Mouse (Mus musculus): ENCODE measurements at regions not wholly inside any gene's neighbourhood (a gene's known extent, or its start where the extent isn't known, plus 50 kb on each side); places are given as distances from the start of the nearest gene placed in this dataset.

DNA sequence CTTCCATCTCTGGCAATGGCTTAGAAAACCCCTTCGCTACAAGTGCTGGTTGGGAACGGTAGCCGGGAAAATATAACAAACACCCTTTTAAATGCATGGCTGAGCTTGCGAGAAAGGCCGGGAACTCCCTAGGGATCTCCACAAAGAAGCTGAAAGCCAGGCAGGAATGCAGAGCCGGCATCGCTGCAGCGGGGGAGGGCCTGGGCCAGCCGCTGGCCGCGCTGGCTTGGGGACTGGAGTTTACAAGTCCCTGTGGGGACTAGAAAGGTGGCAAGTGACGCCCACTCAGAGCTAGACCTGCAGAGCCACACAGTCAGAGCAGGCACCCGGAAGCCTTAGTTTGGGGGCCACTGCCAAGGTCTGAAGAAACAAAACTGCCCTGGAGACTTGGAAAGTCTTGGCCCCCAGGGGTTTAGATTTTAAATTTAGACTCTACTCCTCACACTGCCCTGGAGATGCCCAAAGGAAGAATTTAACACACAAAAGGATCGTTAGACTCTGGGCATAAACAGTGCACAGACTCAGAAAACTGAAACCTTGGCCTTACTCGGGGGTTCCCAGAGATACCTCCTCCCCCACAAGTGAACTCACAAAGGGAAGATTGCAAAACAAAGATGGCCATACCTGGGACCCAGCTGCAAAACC, 59.4 kb downstream of the 1700001O22Rik start:
- DNase-seq (ENCODE audit: low spot score in 2 of 2): no peak

- DNase-seq (ENCODE audit: low spot score in 2 of 2): no peak
Observed at GRCm38 (mm10) chr2:30743265-30743846, 60.1 kb downstream of the 1700001O22Rik start.

- no peak for DNase-seq (ENCODE audit: low spot score in 2 of 2)
Observed at GRCm38 (mm10) chr2:30741450-30741849, 62.0 kb downstream of the 1700001O22Rik start.

- DNase-seq (ENCODE audit: low spot score in 2 of 2): no peak
Observed at GRCm38 (mm10) chr2:30737759-30738158, 65.7 kb downstream of the 1700001O22Rik start.

DNA sequence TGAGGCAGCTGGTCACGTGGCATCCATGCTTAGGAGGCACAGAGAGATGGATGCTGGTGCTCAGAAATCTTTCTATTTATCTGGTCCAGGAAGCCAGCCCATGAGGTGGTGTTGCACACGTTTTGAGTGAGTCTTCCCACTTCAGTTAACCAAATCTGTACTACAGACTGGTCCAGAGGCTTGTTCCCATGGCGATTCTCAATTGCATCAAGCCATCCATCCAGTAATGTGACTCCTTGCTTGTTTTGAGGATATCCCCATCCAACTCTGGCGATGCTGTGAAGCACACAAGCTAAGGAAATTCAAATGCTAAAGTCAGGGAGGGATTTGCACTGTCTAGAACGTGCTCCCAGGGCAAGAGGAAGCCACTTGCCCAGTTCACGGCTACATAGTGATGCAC, 66.8 kb downstream of the 1700001O22Rik start:
- no peak for DNase-seq (ENCODE audit: low spot score in 2 of 2)

DNA sequence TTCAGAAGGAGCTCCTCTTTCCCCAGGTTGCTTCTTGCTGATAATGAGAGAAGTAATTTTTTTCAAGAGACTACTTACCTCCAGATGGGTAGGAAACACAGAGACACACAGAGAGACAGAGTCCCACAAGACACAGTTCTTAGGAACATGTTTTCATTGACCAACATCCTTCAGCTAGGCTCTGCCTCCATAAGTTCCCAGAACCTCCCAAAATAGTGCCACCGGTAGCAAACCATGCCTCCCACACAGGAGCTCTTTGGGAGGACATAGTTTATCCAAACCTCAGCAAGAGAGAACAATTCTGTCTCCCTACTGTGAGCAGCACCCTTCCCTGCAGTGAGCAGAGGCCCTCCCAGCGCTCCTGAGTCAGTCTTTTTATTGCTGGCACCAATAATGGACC, 67.2 kb downstream of the 1700001O22Rik start:
- no peak for DNase-seq (ENCODE audit: low spot score in 2 of 2)

GRCm38 (mm10) chr2:30733853-30734252, 69.6 kb downstream of the 1700001O22Rik start:
- DNase-seq (ENCODE audit: low spot score in 2 of 2): no peak

DNA sequence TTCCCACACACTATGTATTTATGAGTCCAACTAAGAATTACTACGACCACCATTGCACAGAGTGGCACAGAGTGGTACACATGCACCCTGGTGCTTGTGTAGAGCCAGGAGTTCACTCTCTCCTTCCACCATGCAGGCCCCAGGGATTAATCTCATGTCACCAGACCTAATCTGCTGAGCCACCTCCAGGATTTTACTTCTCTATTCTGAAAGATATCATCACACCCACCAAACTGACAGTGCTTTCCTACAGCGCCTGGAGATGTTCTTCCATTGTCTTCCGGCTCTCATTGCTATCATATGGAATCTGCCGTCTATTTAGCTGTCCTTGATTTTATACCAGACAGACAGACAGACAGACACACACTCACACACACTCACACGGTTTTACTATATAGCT, 71.6 kb downstream of the 1700001O22Rik start:
- no peak for DNase-seq (ENCODE audit: low spot score in 2 of 2)

DNA sequence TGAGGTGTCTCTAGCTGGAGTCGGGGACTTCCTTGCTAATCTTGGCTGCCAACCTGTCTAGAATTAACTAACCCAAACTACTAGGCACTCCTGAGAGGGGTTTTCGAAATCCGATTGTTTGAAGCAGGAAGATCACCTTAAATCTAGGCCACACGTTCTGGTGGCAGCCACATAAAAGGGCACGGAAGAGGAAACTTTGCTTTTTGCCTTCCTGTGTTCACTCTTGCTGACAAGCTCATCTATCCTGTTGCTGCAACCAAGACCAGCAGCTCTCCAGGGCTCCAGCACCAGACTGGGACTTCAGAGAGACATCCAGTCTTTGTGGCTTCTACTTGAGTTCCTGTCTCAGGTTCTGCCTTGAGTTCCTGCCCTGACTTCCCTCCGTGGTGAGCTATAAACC, 75.5 kb downstream of the 1700001O22Rik start:
- DNase-seq (ENCODE audit: low spot score in 2 of 2): no peak

- DNase-seq (ENCODE audit: low spot score in 2 of 2): no peak
Observed at GRCm38 (mm10) chr2:30725601-30726489, 77.6 kb downstream of the 1700001O22Rik start.

DNA sequence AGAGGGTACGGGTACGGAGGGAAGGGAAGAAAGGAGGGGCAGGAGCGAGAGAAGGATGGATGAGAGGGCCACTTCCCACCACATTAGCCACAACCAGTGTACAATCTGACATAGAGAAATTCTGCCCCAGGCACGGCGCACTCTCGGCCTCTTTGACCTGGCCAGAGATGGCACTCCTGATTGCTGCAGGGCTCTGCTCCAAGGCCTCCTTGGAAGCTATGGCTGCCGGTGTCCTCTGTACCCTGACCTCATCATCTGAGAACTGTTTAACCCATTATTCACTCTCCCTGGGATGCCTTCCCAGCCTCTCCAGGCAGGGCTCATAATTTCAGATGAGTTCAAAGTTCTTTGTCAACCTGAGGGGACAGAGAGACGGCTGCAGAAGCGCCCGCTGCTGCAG, 78.3 kb downstream of the 1700001O22Rik start:
- no peak for DNase-seq (ENCODE audit: low spot score in 2 of 2)

GRCm38 (mm10) chr2:30724521-30724920, 78.9 kb downstream of the 1700001O22Rik start:
- DNase-seq (ENCODE audit: low spot score in 2 of 2): no peak

GRCm38 (mm10) chr2:30723059-30723587, 80.3 kb downstream of the 1700001O22Rik start:
- no peak for DNase-seq (ENCODE audit: low spot score in 2 of 2)

GRCm38 (mm10) chr2:30722263-30723050, 81.0 kb downstream of the 1700001O22Rik start:
- no peak for DNase-seq (ENCODE audit: low spot score in 2 of 2)

GRCm38 (mm10) chr2:30721473-30722262, 81.8 kb downstream of the 1700001O22Rik start:
- no peak for DNase-seq (ENCODE audit: low spot score in 2 of 2)

DNA sequence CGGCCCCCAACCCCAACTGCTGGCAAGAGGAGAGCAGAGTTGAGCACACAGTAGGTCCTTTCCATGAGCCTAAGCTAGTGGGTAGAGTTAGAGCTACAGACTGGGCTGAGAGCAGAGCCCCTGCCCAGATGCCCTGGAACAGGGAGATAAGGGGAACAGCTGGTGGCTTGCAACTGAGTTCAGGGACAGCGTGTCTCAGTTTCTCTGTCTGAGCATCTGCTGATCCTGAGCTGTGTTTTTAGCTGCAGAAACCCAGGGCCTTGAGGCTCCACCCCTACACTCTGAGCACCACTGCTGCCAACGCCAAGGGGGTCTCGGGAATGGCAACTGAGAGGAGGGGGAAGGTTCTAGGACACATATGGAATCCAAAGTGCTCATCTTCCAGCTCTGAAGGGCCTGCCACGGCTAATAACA, 82.4 kb downstream of the 1700001O22Rik start:
- no peak for DNase-seq (ENCODE audit: low spot score in 2 of 2)

DNA sequence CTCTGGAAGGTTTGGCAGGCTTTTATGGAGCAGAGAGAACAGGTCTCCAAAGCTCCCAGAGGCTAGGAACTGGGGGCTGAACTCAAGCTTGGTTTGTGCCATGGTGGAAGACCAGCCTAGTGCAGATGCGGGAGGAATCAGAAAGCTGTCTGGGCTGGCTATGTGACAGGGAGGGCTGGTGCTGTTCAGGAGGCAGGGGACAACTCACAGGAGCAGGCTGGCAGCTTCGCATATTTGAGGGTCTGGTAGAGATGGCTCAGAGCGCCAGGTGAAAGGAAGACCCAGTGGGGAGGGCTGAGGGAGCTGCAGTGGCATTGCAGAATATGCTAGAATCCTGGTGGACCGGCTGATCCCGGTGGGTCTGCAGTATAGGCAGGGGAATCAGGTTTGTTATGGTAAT, 83.2 kb downstream of the 1700001O22Rik start:
- DNase-seq (ENCODE audit: low spot score in 2 of 2): no peak

- no peak for DNase-seq (ENCODE audit: low spot score in 2 of 2)
Observed at GRCm38 (mm10) chr2:30719611-30720290, 83.7 kb downstream of the 1700001O22Rik start.

- peak in 1 of 2 experiments; percentile 64 for DNase-seq (ENCODE audit: low spot score in 2 of 2)
Observed at GRCm38 (mm10) chr2:30718741-30719381, 84.6 kb downstream of the 1700001O22Rik start.

DNA sequence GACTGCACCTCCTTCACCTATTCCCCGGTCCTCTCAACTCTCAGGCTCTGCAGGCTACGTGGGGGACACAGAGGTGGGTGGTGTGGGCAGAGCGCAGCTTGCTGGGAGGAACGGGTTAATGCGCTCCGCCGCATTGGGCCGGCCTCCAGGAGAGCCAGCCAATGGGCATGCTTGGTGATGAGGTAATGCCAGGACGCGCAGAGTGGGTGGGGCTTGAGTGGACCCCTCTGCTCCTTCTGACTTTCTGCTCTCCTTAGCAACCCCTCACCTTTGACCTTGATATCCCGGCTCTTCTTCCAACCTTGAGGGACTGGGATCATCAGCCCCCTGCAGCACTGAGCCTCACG, 85.2 kb downstream of the 1700001O22Rik start:
- peak in 1 of 2 experiments; percentile 74 for DNase-seq (ENCODE audit: low spot score in 2 of 2)

Measured in spleen, postnatal 10 days (tissue).